Mouse (Mus musculus): ENCODE results near the gene Nhlh1. TPM values are rescaled to one million over a fixed set of nuclear protein-coding genes. Genes with fewer than 3 reads are reported as not detected.
A peak's percentile ranks its signal among the peaks of the same experiment; 100 is the strongest.

Gene Nhlh1
- polyA plus RNA-seq, 1 experiment = not detected

DNA sequence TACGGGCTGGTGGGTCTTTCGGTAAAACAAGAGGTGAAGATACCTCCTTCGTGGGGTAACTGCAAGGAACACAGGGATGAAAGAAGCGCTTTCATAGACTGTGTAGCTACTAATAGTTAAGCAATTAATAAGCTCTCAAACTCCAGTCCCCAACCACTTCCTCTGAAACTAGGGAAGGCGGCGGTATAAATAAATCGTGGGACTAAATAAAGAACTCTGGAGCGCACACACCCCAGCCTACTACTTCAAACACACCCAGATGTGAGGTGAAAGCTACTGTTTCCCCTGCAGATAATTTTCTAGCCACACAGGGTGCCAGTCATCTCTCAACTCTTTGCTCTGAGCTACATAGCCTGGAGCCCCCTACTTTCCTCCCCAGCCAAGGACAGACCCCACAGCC lies 41.3 kb downstream of the Nhlh1 start:
- Histone ChIP-seq H3K27me3 (replicated peaks; ENCODE audit: control insufficient read depth, insufficient read depth, low read length) (no peaks in the 10 kb centered on the region), H3K27ac (ENCODE audit: insufficient read depth, low read depth, low read length) (no peak overlapping the region), H3K4me1 (ENCODE audit: control insufficient read depth, insufficient read depth, low read length) (no peaks in the 10 kb centered on the region), H3K36me3 (ENCODE audit: control insufficient read depth, insufficient read depth, low read length) (no peaks in the 10 kb centered on the region), H3K4me3 (ENCODE audit: insufficient read depth, low read depth, low read length) (no peak overlapping the region)
- DNase-seq = no peak
- 43% methylated on average over 8 of the region's 8 CpGs for WGBS
- TF ChIP-seq POLR2A (IDR thresholded peaks at IDR 0.05; ENCODE audit: low read depth, low read length) (no peak), CTCF (conservative IDR thresholded peaks at IDR 0.05; ENCODE audit: insufficient read depth, insufficient read length, low read depth, low read length) (no peak)

DNA sequence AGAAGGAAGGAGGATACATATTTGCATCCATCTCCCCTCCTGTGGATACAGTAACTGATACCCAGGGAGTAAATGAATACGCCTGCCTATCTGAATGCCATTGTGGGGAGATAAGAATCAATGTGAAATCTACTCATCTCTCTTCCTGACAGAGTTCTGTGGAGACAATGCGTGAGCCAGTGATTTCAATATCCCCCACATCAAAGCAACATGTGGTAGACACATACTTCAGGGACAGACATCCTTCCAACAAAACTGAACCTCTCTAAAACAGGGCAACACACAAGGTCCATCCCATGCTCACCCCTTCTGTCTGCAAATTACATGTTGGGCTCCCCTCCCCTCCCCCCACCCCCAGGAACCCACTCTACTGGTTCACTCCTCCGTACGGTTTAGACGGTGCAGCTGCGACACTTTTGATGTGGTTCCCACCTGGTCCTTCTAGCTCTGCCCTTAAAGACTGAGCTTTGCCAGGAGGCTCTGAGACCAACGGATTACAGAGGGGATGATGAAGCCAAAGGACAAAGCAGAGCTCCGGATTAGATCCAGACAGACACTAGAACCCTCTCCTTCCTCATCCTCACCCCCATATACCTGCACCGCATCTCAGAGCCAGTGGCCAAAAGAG lies 41.9 kb downstream of the Nhlh1 start:
- Histone ChIP-seq H3K36me3 (ENCODE audit: control insufficient read depth, insufficient read depth, low read length) (no peaks in the 10 kb centered on the region), H3K4me1 (ENCODE audit: control insufficient read depth, insufficient read depth, low read length) (no peaks in the 10 kb centered on the region), H3K27me3 (replicated peaks; ENCODE audit: control insufficient read depth, insufficient read depth, low read length) (no peaks in the 10 kb centered on the region), H3K4me3 (ENCODE audit: insufficient read depth, low read depth, low read length) (no peak overlapping the region), H3K27ac (ENCODE audit: insufficient read depth, low read depth, low read length) (no peak overlapping the region)
- no peak for TF ChIP-seq CTCF (conservative IDR thresholded peaks at IDR 0.05; ENCODE audit: insufficient read depth, insufficient read length, low read depth, low read length)
- TF ChIP-seq POLR2A (IDR thresholded peaks at IDR 0.05; ENCODE audit: low read depth, low read length) = no peak
- 73% methylated on average over 9 of the region's 9 CpGs for WGBS
- DNase-seq = no peak

DNA sequence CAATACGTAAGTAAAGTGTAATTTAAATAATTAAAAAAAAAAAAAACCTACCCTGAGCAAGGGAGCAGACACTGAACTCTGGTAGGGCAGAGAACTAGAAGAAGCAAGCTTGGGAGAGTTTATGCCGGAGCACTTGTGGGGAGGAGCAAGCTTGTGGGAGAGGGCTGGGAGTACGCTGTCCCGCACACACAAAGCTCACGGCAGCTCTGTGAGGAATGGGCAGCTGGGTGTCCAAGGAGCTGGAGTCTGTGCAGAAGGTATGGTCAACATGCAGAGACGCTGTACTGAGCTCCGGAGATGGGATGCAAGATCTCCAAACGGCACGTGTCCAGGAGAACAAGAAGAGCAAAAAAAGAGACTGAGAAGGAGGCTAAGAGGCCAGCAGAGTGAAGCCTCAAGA lies 42.6 kb downstream of the Nhlh1 start:
- no peak for TF ChIP-seq POLR2A (IDR thresholded peaks at IDR 0.05; ENCODE audit: low read depth, low read length)
- TF ChIP-seq CTCF (conservative IDR thresholded peaks at IDR 0.05; ENCODE audit: insufficient read depth, insufficient read length, low read depth, low read length) = no peak
- 75% methylated on average over 9 of the region's 9 CpGs for WGBS
- no peaks in the 10 kb centered on the region for H3K27me3 ChIP-seq (replicated peaks; ENCODE audit: control insufficient read depth, insufficient read depth, low read length)
- no peak overlapping the region for H3K27ac ChIP-seq (ENCODE audit: insufficient read depth, low read depth, low read length)
- no peaks in the 10 kb centered on the region for H3K36me3 ChIP-seq (ENCODE audit: control insufficient read depth, insufficient read depth, low read length)
- H3K4me1 ChIP-seq (ENCODE audit: control insufficient read depth, insufficient read depth, low read length) = no peaks in the 10 kb centered on the region
- DNase-seq = no peak
- H3K4me3 ChIP-seq (ENCODE audit: insufficient read depth, low read depth, low read length) = no peak overlapping the region

DNA sequence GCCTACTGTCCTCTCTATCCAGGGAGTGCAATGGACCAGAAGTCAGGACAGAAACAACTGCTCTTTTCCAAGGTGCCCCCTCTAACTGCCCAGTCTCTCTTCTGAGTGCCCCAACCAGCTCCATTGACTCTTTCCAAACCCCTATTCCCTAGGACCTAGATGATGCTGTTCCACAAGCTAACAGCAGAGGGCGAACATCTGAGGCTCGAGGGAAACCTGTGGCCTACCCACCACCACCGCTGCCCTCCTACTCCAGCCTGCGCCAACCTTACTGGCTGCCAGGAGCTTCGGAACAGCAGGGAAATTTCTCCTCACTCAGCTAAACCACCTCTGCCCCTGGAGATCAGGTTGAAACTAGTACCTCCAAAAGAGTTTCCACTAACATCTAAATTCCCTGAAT lies 45.3 kb downstream of the Nhlh1 start:
- 7% methylated on average over 5 of the region's 5 CpGs for WGBS
- Histone ChIP-seq H3K27ac (ENCODE audit: insufficient read depth, low read depth, low read length) (no peak overlapping the region), H3K4me3 (ENCODE audit: insufficient read depth, low read depth, low read length) (no peak overlapping the region), H3K36me3 (ENCODE audit: control insufficient read depth, insufficient read depth, low read length) (no peaks in the 10 kb centered on the region), H3K27me3 (replicated peaks; ENCODE audit: control insufficient read depth, insufficient read depth, low read length) (no peaks in the 10 kb centered on the region), H3K4me1 (ENCODE audit: control insufficient read depth, insufficient read depth, low read length) (no peaks in the 10 kb centered on the region)
- DNase-seq = peak; percentile 71
- TF ChIP-seq CTCF (conservative IDR thresholded peaks at IDR 0.05; ENCODE audit: insufficient read depth, insufficient read length, low read depth, low read length) (peak; percentile 78), POLR2A (IDR thresholded peaks at IDR 0.05; ENCODE audit: low read depth, low read length) (no peak)

DNA sequence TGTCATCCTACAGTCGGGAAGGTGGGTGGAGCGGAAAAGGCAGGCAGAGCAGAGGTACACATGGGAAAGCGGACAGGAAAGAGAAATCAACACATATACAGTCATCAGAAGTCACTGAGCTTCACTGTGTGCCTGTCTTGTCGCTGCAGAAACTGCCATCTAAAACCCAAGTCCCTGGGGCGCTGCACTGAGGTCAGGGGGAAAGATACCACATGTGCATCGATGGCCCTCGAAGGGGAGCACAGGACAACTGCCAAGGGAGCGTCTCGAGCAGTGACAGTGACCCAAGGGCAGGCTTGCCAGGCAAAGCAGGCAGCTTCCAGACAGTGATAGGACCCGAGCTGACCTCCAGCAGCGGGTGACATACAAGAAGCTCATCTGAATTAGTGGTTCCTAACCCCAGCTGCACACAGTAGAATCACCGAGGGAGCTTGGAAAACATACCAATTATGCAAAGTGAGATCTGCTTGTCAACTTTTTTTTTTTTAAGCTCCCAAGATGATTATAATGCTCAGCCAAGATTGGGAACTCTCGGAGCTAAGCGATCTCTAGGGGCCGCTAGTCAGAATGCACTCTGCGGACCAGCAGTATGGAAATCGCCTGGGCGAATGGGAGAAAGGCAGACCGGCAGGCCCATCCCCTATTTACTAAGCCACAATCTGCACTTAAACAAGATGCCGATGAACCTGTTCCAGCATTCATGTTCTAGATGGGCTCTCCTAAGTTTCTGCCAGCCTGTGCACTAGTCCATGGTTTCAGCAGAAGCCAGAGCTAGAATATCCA lies 47.1 kb downstream of the Nhlh1 start:
- Histone ChIP-seq H3K36me3 (ENCODE audit: control insufficient read depth, insufficient read depth, low read length) (no peaks in the 10 kb centered on the region), H3K27ac (ENCODE audit: insufficient read depth, low read depth, low read length) (no peak overlapping the region), H3K4me3 (ENCODE audit: insufficient read depth, low read depth, low read length) (no peak overlapping the region), H3K4me1 (ENCODE audit: control insufficient read depth, insufficient read depth, low read length) (no peaks in the 10 kb centered on the region), H3K27me3 (replicated peaks; ENCODE audit: control insufficient read depth, insufficient read depth, low read length) (no peaks in the 10 kb centered on the region)
- WGBS = 92% methylated on average over 20 of the region's 20 CpGs
- DNase-seq = no peak
- no peak for TF ChIP-seq CTCF (conservative IDR thresholded peaks at IDR 0.05; ENCODE audit: insufficient read depth, insufficient read length, low read depth, low read length)
- no peak for TF ChIP-seq POLR2A (IDR thresholded peaks at IDR 0.05; ENCODE audit: low read depth, low read length)

DNA sequence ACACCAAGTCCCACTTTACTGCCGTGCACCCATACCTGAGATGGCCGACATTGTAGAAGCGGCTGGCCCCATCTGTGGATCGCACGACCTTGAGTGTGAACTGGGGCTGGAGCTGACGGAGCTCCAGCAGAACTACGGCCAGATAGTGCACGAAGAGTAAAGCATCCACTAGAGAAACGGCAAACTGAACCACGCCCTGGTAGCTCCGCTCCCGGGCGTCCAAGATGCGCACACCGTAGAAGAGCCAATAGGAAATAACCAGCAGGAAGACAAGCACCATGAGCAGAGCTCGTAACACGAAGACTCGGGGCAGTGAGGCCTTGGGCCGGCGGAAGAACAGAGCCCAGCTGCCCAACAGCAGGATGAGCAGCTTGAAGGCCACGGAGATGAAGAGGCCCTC lies 48.0 kb downstream of the Nhlh1 start:
- H3K4me3 ChIP-seq (ENCODE audit: insufficient read depth, low read depth, low read length) = no peak overlapping the region
- H3K4me1 ChIP-seq (ENCODE audit: control insufficient read depth, insufficient read depth, low read length) = no peaks in the 10 kb centered on the region
- 95% methylated on average over 21 of the region's 21 CpGs for WGBS
- TF ChIP-seq CTCF (conservative IDR thresholded peaks at IDR 0.05; ENCODE audit: insufficient read depth, insufficient read length, low read depth, low read length) (no peak), POLR2A (IDR thresholded peaks at IDR 0.05; ENCODE audit: low read depth, low read length) (no peak)
- DNase-seq = no peak
- H3K27ac ChIP-seq (ENCODE audit: insufficient read depth, low read depth, low read length) = no peak overlapping the region
- H3K36me3 ChIP-seq (ENCODE audit: control insufficient read depth, insufficient read depth, low read length) = no peaks in the 10 kb centered on the region
- no peaks in the 10 kb centered on the region for H3K27me3 ChIP-seq (replicated peaks; ENCODE audit: control insufficient read depth, insufficient read depth, low read length)

DNA sequence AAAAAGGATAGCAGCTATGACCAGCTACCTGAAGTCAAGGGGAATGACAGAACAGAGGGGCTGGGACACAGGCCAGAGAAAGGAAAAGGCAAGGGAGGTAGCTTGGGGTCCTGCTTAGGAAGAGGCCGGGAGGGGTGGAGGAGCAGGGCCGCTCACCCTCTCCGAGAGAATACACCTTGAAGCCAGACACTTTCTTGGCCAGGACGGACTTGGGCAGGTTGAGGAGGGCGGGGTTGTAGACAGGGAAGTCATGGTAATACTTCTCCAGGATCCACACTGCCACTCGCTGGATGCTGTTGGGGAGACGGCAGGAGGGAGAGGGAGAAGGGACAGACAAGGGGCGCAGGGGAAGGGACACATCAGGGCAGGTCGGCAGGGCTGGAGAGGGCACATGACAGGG lies 49.0 kb downstream of the Nhlh1 start:
- no peak for TF ChIP-seq POLR2A (IDR thresholded peaks at IDR 0.05; ENCODE audit: low read depth, low read length)
- no peak for TF ChIP-seq CTCF (conservative IDR thresholded peaks at IDR 0.05; ENCODE audit: insufficient read depth, insufficient read length, low read depth, low read length)
- no peak overlapping the region for H3K27ac ChIP-seq (ENCODE audit: insufficient read depth, low read depth, low read length)
- DNase-seq = no peak
- no peak overlapping the region for H3K4me3 ChIP-seq (ENCODE audit: insufficient read depth, low read depth, low read length)
- H3K36me3 ChIP-seq (ENCODE audit: control insufficient read depth, insufficient read depth, low read length) = no peaks in the 10 kb centered on the region
- H3K4me1 ChIP-seq (ENCODE audit: control insufficient read depth, insufficient read depth, low read length) = no peaks in the 10 kb centered on the region
- H3K27me3 ChIP-seq (replicated peaks; ENCODE audit: control insufficient read depth, insufficient read depth, low read length) = no peaks in the 10 kb centered on the region
- WGBS = 93% methylated on average over 9 of the region's 9 CpGs

Data from kidney, adult 2 months (tissue).